Mouse (Mus musculus) left cerebral cortex, postnatal 36 days (tissue): Measurements from ENCODE around the gene Lpp. TPM values are rescaled to one million over a fixed set of nuclear protein-coding genes. Genes with fewer than 3 reads are reported as not detected.
A peak's percentile ranks its signal among the peaks of the same experiment; 100 is the strongest.

Experiments used
- DNase-seq, 2 experiments: peaks; one replicate each; pipeline ENCODE4 v3.0.0; 2021 to 2022; ENCODE audit warnings: low spot score in 2 of 2, mixed read lengths in 1 of 2
- intact Hi-C: fragments of 180-260 bp; cut with DNase I; formaldehyde crosslinking; loops from one replicate; pipeline ENCODE4 v1.15.1; 2025
- total RNA-seq, 2 experiments: library from RNA; stranded (reverse); gene quantifications; 2 replicates each; pipeline ENCODE4 v1.2.3; 2021

Lpp gene
- total RNA-seq, 2 experiments from 2014 or later = 4.4 to 7.8 TPM

GRCm38 (mm10) chr16:24594508-24594907, 201.2 kb downstream of the Lpp start:
- no peak for DNase-seq
- intact Hi-C loops = no loop called here

- intact Hi-C loops = no loop called here
- DNase-seq = no peak
Observed at GRCm38 (mm10) chr16:24595493-24595892, 202.2 kb downstream of the Lpp start.

GRCm38 (mm10) chr16:24598567-24598966, 205.3 kb downstream of the Lpp start:
- intact Hi-C loops = no loop called here
- no peak for DNase-seq

DNA sequence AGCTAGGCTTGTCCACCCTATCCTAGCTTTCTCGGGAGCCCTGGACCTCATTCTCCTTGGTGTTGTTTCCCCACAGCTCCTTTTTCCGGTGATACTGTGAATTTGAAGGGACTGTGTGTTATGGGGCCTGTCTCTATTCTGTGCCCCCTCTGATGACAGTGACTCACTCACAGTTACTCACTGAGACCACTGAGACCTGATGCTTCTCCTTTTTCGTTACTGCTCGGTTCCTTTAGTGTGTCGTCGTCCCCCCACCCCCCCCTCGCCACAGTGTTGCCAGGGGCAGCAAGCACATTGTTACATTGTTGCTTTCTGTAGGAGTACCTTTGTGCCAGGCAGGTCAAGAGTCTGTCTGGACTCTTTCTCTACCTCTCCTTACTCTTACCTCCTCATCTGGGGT, 206.5 kb downstream of the Lpp start:
- intact Hi-C loops = no loop called here

DNA sequence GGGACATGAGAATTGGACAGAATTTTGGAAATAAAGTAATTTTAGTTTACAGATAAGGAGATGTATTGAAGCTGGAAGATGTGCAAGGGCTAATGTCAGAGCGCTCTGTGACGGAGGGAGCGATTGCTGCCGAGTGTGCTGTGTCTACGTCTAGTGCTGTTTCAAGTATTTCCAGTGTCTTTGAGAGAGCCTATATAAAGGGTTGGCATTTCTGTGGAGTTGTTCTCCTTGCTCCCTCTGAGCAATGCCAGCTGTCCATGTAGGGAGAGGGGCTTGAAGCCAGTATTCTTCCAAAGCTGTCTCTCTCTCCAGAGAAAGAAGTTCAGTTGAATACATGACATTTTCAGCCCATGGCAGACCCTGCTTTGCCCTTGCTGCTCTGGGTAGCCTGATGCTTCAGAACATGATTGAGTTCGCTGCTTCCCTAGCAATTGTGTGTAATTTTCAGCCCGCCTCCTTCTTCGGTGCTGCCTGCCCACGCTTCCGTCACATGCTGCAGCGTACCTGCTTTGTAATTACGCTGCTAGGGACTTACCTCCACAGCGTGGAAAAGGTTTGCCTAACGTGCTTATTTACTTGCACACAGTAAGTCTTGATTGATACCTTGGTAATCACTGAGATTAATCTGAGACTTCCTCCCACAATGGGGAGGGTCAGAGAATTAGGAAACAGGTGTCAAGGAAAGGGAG, 207.1 kb downstream of the Lpp start:
- intact Hi-C loops = no loop called here
- peak in 1 of 2 experiments; percentile 14 for DNase-seq

More for the DNA sequence above, 206.5 kb downstream of the Lpp start:
- DNase-seq = no peak

GRCm38 (mm10) chr16:24603342-24603741, 210.0 kb downstream of the Lpp start:
- intact Hi-C loops = no loop called here
- DNase-seq = no peak

DNA sequence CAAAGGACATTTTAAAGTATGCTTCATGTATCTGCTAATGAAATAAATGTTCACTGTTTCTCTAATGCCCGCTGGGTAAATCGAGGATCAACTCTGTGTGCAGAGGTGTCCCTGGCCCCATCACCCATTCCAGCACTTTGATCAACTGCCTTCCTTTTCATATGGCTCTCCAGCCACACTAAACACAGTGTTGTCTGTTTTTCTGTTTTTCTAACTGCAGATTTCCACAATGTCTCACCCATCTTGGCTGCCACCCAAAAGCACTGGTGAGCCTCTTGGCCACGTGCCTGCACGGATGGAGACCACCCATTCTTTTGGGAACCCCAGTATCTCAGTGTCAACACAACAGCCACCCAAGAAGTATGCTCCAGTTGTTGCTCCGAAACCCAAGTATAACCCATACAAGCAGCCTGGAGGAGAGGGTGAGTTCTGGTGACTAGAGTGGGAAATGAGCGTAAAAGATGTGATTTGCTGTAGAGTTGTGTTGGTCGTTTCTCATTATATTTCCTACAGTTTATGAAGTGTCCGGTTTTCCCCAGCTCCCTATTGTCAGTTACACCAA, 214.7 kb downstream of the Lpp start:
- intact Hi-C loops = no loop called here
- no peak for DNase-seq

DNA sequence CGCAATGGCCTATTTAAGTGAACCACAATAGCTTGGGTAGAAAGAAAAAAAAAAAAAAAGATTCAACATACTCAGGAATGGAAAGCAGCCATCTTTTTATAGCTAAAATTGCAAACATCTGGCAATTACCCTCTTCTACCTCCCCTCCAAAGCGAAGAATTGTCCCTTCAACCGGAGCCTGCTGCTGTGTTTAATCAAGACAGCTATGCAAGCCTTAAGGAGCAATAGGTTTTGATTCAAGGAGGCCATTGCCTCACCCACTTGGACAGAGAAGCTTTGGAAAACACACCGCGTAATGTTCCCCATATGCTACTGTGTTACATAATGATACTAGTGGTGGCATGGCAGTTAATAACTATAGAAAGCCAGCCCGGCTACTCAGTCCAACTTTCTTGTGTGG, 226.2 kb downstream of the Lpp start:
- intact Hi-C loops = no loop called here
- DNase-seq = no peak

DNA sequence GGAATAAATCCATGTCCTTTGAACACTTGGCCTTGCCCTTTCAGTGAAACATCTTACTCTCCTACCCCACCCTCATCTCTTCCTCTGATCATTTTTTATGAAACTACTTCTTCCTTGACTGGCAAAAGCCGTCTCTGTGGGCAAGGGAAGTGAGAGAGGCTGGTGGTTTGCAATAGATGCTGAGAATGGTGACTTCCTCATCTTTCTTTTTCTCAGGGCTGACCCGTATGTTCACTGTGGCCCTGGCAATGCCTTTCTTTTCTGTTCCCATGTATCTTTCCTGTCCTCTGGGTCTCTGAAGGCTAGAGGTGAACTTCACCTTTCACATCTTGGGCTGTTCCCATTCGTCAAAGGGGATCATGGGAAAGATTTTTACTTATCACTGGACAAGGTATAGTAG, 226.7 kb downstream of the Lpp start:
- no peak for DNase-seq
- intact Hi-C loops = loop anchor here (10.0 kb wide), 1 partner anchor 635 kb away; the partner anchor contains the start of genes Bcl6 and Gm37419

DNA sequence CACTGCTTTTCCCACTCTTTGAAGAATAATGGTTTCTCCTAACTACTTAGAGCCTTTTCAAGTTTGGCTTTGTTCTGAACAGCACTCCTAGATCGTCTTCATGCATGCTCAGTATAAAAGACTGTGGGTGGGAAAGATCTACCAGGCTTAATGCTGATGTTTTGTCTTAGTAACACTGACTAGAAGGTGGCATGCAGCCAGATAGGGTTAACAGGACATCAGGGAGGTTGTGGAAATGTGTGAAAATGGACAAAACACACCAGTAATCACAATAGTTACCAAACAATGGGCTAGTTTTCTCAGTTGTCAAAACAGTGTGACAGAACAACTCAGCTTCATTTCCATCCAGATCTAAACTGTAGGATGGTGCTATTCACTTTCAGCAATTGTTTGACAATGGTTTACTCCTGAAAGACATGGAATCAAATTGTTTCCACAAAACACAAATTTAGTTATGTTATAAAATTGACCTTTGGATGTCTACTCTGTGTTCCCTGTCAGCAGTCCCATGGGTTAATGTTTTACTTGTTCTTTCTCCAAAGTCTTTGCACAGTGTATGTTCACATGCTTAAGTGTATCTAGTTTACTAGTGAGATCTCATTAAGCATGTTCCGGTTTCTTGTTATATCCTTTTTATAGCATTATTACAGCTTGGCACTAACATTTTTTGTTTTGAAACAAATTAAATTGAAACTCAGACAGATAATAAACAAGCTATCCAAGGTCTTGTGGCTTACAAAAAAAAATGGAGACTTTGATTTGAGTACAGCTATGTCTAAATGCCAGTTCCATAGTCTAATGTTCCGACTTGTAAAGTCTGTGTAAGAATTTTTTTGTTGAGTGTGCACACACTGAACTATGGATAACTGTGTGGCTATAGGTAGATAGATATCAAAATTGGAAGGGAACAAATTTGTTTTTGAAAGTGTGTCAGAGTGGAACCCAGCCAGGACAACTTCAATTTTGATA, 229.2 kb downstream of the Lpp start:
- DNase-seq = no peak
- intact Hi-C loops = loop anchor here (10.0 kb wide), 1 partner anchor 638 kb away; the partner anchor contains the start of genes Bcl6 and Gm37419

GRCm38 (mm10) chr16:24624335-24624734, 231.0 kb downstream of the Lpp start:
- DNase-seq = no peak
- intact Hi-C loops = loop anchor here (10.0 kb wide), 1 partner anchor 640 kb away; the partner anchor contains the start of genes Bcl6 and Gm37419

- intact Hi-C loops = loop anchor here (10.0 kb wide), 1 partner anchor 641 kb away; the partner anchor contains the start of genes Bcl6 and Gm37419
- no peak for DNase-seq
Observed at GRCm38 (mm10) chr16:24625576-24625975, 232.3 kb downstream of the Lpp start.

DNA sequence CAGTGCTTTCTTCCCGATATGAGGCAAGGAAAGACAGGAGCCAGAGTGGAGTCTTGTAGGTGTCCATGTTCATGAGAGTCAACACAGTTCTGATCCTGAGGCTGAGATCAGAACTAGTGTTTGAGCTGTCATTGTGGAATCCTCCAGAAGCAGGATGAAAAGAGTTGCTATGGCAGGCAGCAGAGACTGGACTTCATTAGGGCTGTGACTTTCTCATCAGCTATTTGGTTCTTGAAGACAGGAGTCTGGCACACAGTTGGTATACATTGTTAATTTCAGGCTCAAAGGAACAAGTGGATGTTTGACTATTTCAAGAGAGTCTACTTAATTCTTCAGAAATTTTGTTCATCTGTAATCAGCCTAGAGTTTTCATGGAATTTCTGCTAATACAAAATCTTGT, 235.5 kb downstream of the Lpp start:
- intact Hi-C loops = loop anchor here (10.0 kb wide), 1 partner anchor 644 kb away; the partner anchor contains the start of genes Bcl6 and Gm37419
- DNase-seq = no peak

DNA sequence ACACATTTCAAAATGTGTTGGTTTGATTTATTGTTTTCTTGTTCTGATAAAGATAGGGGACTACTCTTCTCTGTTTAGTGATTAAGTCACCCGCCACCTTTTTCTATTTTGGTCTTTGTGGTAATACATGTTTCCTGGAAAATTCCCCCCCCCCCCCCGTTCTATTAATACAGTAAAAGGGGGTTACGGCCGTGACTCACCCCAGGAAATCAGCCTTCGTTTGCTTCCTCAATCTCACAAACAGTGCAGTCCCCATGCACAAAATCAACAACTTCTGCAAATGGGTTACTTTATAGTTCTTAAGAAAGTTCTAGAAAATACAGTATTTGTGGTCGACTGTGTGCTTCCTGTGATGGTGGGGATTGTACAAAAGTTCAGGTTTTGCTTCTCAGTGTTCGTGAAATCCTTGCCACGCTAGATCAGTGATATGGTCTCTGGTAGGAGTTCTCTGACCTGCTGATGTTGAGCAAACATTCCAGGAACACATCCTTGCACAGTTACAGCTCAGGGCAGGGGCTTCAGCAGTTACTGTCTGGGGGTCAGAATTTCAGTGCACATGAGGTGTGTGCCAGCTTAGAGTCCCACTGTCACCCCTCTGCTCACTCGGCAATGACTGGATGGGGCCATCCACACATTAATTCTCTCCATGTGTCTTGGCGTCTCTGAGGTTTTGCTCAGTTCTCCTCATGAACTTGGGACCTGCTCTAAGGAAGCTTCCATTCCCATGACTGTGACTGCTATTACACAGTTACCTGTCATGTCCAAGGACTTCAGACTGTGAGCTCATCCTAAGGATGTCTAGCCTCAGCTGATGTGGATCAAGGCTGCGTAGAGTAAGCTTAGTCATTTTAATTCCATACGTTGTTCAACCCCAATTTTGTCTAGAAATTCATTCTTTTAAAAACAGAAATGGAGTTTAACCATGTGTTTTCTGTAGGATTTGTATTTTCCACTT, 236.2 kb downstream of the Lpp start:
- intact Hi-C loops = loop anchor here (10.0 kb wide), 2 partner anchors 425 to 645 kb away; partner anchors contain the start of genes Bcl6 and Gm37419
- DNase-seq = no peak

DNA sequence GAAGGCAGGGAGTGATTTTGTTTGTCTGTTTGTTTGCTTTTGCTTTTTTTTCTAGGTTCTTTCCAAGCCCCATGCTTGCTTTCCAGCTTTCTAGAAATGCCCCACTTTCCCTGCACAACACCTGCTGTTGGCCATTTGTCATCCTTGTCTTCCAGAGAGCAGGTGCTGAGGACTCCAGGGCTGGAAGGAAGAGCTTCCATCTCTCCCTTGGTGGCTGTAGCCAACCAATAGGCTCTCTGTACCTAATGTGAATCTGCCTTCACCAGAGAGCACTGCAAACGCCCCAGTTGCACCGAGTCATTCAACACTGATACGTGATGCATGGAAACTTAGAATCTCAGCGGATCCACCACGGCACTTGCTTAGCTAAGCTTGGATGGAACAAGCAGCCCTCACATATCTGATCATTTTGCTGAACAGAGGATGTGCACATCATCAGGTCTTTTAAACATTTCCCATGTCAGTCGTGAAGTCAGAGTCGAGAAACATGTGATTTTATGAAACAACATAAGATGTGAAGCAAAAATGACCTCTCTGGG, 242.1 kb downstream of the Lpp start:
- DNase-seq = no peak
- intact Hi-C loops = loop anchor here (10.0 kb wide), 1 partner anchor 419 kb away; no protein-coding TSS in a partner anchor

GRCm38 (mm10) chr16:24636894-24637293, 243.6 kb downstream of the Lpp start:
- intact Hi-C loops = loop anchor here (10.0 kb wide), 1 partner anchor 418 kb away; no protein-coding TSS in a partner anchor
- no peak for DNase-seq

GRCm38 (mm10) chr16:24641003-24641797, 247.9 kb downstream of the Lpp start:
- intact Hi-C loops = no loop called here

More at GRCm38 (mm10) chr16:24641003-24641797, 247.9 kb downstream of the Lpp start:
- DNase-seq = no peak
